Mouse (Mus musculus) midbrain, embryonic 14.5 days (tissue): Measurements from ENCODE around the gene Olfr988. TPM values are rescaled to one million over a fixed set of nuclear protein-coding genes. Genes with fewer than 3 reads are reported as not detected.
"Not testable (repeated sequence)": the region's sequence is repeated elsewhere in the genome, so short reads cannot be mapped to it uniquely, and the experiment has no call there.

Experiments used
- ATAC-seq: fragments of 200-750 bp; cut with Nextera tagmentation; 2 replicates; pipeline ENCODE4 v1.8.0; 2017; ENCODE audit warnings: moderate number of reproducible peaks, moderate library complexity; ENCODE audit not compliant: low FRiP score, low TSS enrichment
- DNase-seq: peaks from one replicate; pipeline ENCODE4 v3.0.0-alpha.2; 2015
- H3K27ac ChIP-seq: fragments of 300-500 bp; sonication (generic); replicated peaks from 2 replicates; pipeline ENCODE4 v1.5.1; 2014; ENCODE audit warnings: mild to moderate bottlenecking, low read depth, low read length, moderate library complexity
- H3K27me3 ChIP-seq: fragments of 300-500 bp; sonication (generic); 2 replicates; pipeline ENCODE4 v1.6.1; 2014; ENCODE audit warnings: low read length, control low read depth, mixed read lengths; ENCODE audit not compliant: control insufficient read depth, insufficient read depth
- H3K36me3 ChIP-seq: fragments of 300-500 bp; sonication (generic); 2 replicates; pipeline ENCODE4 v1.6.1; 2014; ENCODE audit warnings: low read length, control low read depth; ENCODE audit not compliant: control insufficient read depth, insufficient read depth
- H3K4me1 ChIP-seq: fragments of 300-500 bp; sonication (generic); 2 replicates; pipeline ENCODE4 v1.6.1; 2014; ENCODE audit warnings: mild to moderate bottlenecking, antibody characterized with exemption, low read length, control low read depth; ENCODE audit not compliant: control insufficient read depth, insufficient read depth
- H3K4me2 ChIP-seq: fragments of 300-500 bp; sonication (generic); 2 replicates; pipeline ENCODE4 v1.6.1; 2014; ENCODE audit warnings: mild to moderate bottlenecking, low read length, moderate library complexity
- H3K4me3 ChIP-seq: fragments of 300-500 bp; sonication (generic); replicated peaks from 2 replicates; pipeline ENCODE4 v1.5.1; 2014; ENCODE audit warnings: low read depth, low read length
- H3K9ac ChIP-seq: fragments of 300-500 bp; sonication (generic); replicated peaks from 2 replicates; pipeline ENCODE4 v1.6.1; 2014; ENCODE audit warnings: mild to moderate bottlenecking, low read length, moderate library complexity
- H3K9me3 ChIP-seq: fragments of 300-500 bp; sonication (generic); 2 replicates; pipeline ENCODE4 v1.6.1; 2016; ENCODE audit warnings: low read length, control low read depth, mixed read lengths; ENCODE audit not compliant: control insufficient read depth
- WGBS: fragments of 180-500 bp; shearing (Covaris S2); extraction: QIAGEN DNeasy Blood & Tissue Kit; methylation state at CpG from one replicate; pipeline ENCODE4 v1.1.7; 2014; 5-methylcytosine and 5-hydroxymethylcytosine counted together
- polyA plus RNA-seq: library from polyadenylated mRNA; unstranded; fragments of >200 nt; fragmentation: Nextera tagmentation; extraction: Ambion mirVana; gene quantifications from 2 replicates; pipeline ENCODE4 v1.2.1, GENCODE M21; 2014

The Olfr988 gene
- not detected in 2 replicates for polyA plus RNA-seq

- DNase-seq, H3K4me1 ChIP-seq, H3K27ac ChIP-seq, H3K4me3 ChIP-seq, H3K27me3 ChIP-seq, ATAC-seq, H3K9ac ChIP-seq, H3K9me3 ChIP-seq, H3K4me2 ChIP-seq, H3K36me3 ChIP-seq: not testable (repeated sequence)
Measured at GRCm38 (mm10) chr2:85363127-85363526, at the start of gene Olfr988. Gene Olfr988, minus strand, starts transcription at chr2:85363227.

- 54% methylated on average over 2 of the region's 2 CpGs for WGBS
- Histone ChIP-seq H3K4me2 (no peak within 1 kb of the TSS), H3K4me3 (no peak within 1 kb of the TSS), H3K27me3 (no peaks in the 10 kb centered on the region), H3K4me1 (no peaks in the 10 kb centered on the region), H3K27ac (no peak within 1 kb of the TSS), H3K36me3 (no peaks in the 10 kb centered on the region), H3K9me3 (no peaks in the 10 kb centered on the region), H3K9ac (no peak within 1 kb of the TSS)
- DNase-seq, result no peak
- ATAC-seq, result no peak
Measured at GRCm38 (mm10) chr2:85409369-85409768, 46.3 kb upstream of the Olfr988 start, which contains the start of gene Olfr992. Gene Olfr992, minus strand, starts transcription at chr2:85409469.

- H3K4me3 ChIP-seq, result no peak overlapping the region
- H3K9me3 ChIP-seq, result no peaks in the 10 kb centered on the region
- DNase-seq, result no peak
- no peak overlapping the region for H3K27ac ChIP-seq
- no peak for ATAC-seq
- H3K4me1 ChIP-seq, result no peaks in the 10 kb centered on the region
- 86% methylated on average over 7 of the region's 7 CpGs for WGBS
- H3K4me2 ChIP-seq, result no peak overlapping the region
- H3K27me3 ChIP-seq, result no peaks in the 10 kb centered on the region
- no peak overlapping the region for H3K9ac ChIP-seq
- no peaks in the 10 kb centered on the region for H3K36me3 ChIP-seq
Measured at GRCm38 (mm10) chr2:85339972-85340371, 23.1 kb downstream of the Olfr988 start.

GRCm38 (mm10) chr2:85339215-85339614 lies 23.8 kb downstream of the Olfr988 start, which contains the start of gene Olfr987:
Gene Olfr987, minus strand, starts transcription at chr2:85339315.
- H3K27me3 ChIP-seq, H3K4me2 ChIP-seq, DNase-seq, H3K27ac ChIP-seq, H3K36me3 ChIP-seq, ATAC-seq, H3K4me1 ChIP-seq, H3K4me3 ChIP-seq, H3K9ac ChIP-seq, H3K9me3 ChIP-seq: not testable (repeated sequence)

- ATAC-seq (no peak), DNase-seq (no peak)
- no peak overlapping the region for H3K4me2 ChIP-seq
- no peak overlapping the region for H3K27ac ChIP-seq
- no peaks in the 10 kb centered on the region for H3K4me1 ChIP-seq
- WGBS, result 90% methylated on average over 1 of the region's 1 CpGs
- no peak overlapping the region for H3K9ac ChIP-seq
- H3K36me3 ChIP-seq, result no peaks in the 10 kb centered on the region
- no peak overlapping the region for H3K4me3 ChIP-seq
- H3K27me3 ChIP-seq, result no peaks in the 10 kb centered on the region
- no peaks in the 10 kb centered on the region for H3K9me3 ChIP-seq
Measured at GRCm38 (mm10) chr2:85319106-85319505, 43.9 kb downstream of the Olfr988 start.

Other genes starting within 250 kb of the Olfr988 start
- gene Aplnr, start 227.0 kb downstream of the Olfr988 start, polyA plus RNA-seq, result 10.7 and 27.7 TPM in 2 replicates
- 9.6 and 13.8 TPM in 2 replicates for gene Lrrc55, start 166.0 kb downstream of the Olfr988 start, polyA plus RNA-seq
- gene Olfr987, start 23.9 kb downstream of the Olfr988 start, polyA plus RNA-seq, result not detected in 2 replicates
- not detected in 2 replicates for gene Olfr992, start 46.2 kb upstream of the Olfr988 start, polyA plus RNA-seq
- gene Olfr993, start 51.6 kb upstream of the Olfr988 start, polyA plus RNA-seq, result not detected in 2 replicates
- not detected in 2 replicates for gene Olfr994, start 73.2 kb upstream of the Olfr988 start, polyA plus RNA-seq
- gene Olfr995, start 80.4 kb upstream of the Olfr988 start, polyA plus RNA-seq, result not detected in 2 replicates
- gene 4833423E24Rik, start 155.8 kb upstream of the Olfr988 start, polyA plus RNA-seq, result 0.12 TPM in 2 replicates
- gene Olfr996, start 216.0 kb upstream of the Olfr988 start, polyA plus RNA-seq, result not detected in 2 replicates
- gene Olfr998, start 225.7 kb upstream of the Olfr988 start, polyA plus RNA-seq, result not detected in 2 replicates
- gene Olfr1000, start 248.7 kb upstream of the Olfr988 start, polyA plus RNA-seq, result not detected in 2 replicates